Mouse (Mus musculus): ENCODE measurements around the gene Sh3pxd2a. TPM values are rescaled to one million over a fixed set of nuclear protein-coding genes. Genes with fewer than 3 reads are reported as not detected.

Gene Sh3pxd2a
- polyA plus RNA-seq, 1 experiment from 2014 or later: 3.9 TPM

- peak overlapping the region; percentile 86; the same call in 1 of the 2 replicates for H3K27ac ChIP-seq
- DNase-seq (ENCODE audit: low spot score): no peak
- WGBS: 67% methylated on average over 10 of the region's 10 CpGs
Observed at GRCm38 (mm10) chr19:47385971-47386370, 78.2 kb downstream of the Sh3pxd2a start.

GRCm38 (mm10) chr19:47384639-47385038 lies 79.6 kb downstream of the Sh3pxd2a start:
- Histone ChIP-seq H3K4me1 (peaks cover 57% of the 10 kb centered on the region), H3K27ac (peak overlapping the region; percentile 86), H3K9me3 (no peaks in the 10 kb centered on the region), H3K36me3 (no peaks in the 10 kb centered on the region), H3K4me3 (no peak overlapping the region), H3K27me3 (ENCODE audit: insufficient read depth, poor library complexity, severe bottlenecking) (no peaks in the 10 kb centered on the region)
- WGBS: 84% methylated on average over 3 of the region's 3 CpGs
- no peak for DNase-seq (ENCODE audit: low spot score)

More at GRCm38 (mm10) chr19:47385971-47386370, 78.2 kb downstream of the Sh3pxd2a start:
- peaks cover 2% of the 10 kb centered on the region; the same call in 1 of the 2 replicates for H3K36me3 ChIP-seq
- no peak overlapping the region for H3K4me3 ChIP-seq
- H3K27me3 ChIP-seq (ENCODE audit: insufficient read depth, poor library complexity, severe bottlenecking): no peaks in the 10 kb centered on the region
- H3K9me3 ChIP-seq: no peaks in the 10 kb centered on the region
- H3K4me1 ChIP-seq: peaks cover 58% of the 10 kb centered on the region

GRCm38 (mm10) chr19:47384036-47384435 lies 80.2 kb downstream of the Sh3pxd2a start:
- Histone ChIP-seq H3K4me1 (peaks cover 63% of the 10 kb centered on the region), H3K4me3 (no peak overlapping the region), H3K9me3 (no peaks in the 10 kb centered on the region), H3K36me3 (0 out of 2 replicates have a peak, but pooled peaks cover 2% of the 10 kb centered on the region), H3K27ac (peak overlapping the region; percentile 86), H3K27me3 (ENCODE audit: insufficient read depth, poor library complexity, severe bottlenecking) (no peaks in the 10 kb centered on the region)
- DNase-seq (ENCODE audit: low spot score): no peak
- 80% methylated on average over 12 of the region's 12 CpGs for WGBS

DNA sequence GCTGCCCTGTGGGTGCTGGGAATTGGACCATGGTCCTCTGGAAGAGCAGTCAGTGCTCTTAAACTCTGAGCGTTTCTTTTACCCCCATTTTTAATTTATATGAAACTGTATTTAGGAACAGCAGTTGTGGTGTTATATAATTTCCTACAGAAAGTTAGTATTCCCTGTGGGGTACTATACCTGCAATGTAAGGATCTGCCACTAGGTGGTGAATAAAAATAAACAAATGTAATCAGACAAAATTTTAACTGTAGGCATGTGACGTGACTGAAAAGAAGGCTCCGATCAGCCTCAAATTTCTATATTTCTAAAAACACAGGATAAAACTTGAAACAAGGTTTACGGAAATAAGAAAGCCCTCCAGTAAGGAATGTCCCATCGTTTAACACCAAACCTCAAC lies 81.9 kb downstream of the Sh3pxd2a start:
- Histone ChIP-seq H3K27ac (no peak overlapping the region), H3K4me3 (no peak overlapping the region), H3K27me3 (ENCODE audit: insufficient read depth, poor library complexity, severe bottlenecking) (no peaks in the 10 kb centered on the region), H3K36me3 (0 out of 2 replicates have a peak, but pooled peaks cover 2% of the 10 kb centered on the region), H3K4me1 (peaks cover 55% of the 10 kb centered on the region), H3K9me3 (no peaks in the 10 kb centered on the region)
- no peak for DNase-seq (ENCODE audit: low spot score)
- WGBS: 84% methylated on average over 5 of the region's 5 CpGs

DNA sequence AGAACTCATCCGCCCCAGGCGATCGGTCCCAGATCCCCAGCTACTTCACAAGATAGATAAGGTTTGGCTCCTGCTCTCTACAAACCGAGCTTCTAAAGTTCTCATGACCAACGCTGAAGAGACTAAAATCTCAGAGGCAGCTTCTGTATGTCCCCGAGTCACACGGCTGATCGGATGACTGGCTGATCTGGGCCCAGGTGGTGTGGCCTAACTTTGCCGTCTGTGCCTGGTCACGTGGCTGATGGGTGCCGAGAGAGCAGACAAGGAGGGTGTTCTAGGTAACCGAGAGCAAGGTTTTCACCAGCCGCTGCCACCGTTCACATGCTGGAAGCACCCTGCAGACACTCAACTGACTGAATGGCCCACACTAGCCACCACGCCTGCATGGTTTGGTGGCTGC lies 83.2 kb downstream of the Sh3pxd2a start:
- 79% methylated on average over 15 of the region's 15 CpGs for WGBS
- H3K27me3 ChIP-seq (ENCODE audit: insufficient read depth, poor library complexity, severe bottlenecking): no peaks in the 10 kb centered on the region
- H3K4me1 ChIP-seq: peaks cover 47% of the 10 kb centered on the region
- DNase-seq (ENCODE audit: low spot score): no peak
- H3K4me3 ChIP-seq: no peak overlapping the region
- H3K9me3 ChIP-seq: no peaks in the 10 kb centered on the region
- H3K36me3 ChIP-seq: 0 out of 2 replicates have a peak, but pooled peaks cover 2% of the 10 kb centered on the region
- no peak overlapping the region; the same call in 1 of the 2 replicates for H3K27ac ChIP-seq

GRCm38 (mm10) chr19:47379141-47379540 lies 85.1 kb downstream of the Sh3pxd2a start:
- H3K27me3 ChIP-seq (ENCODE audit: insufficient read depth, poor library complexity, severe bottlenecking): no peaks in the 10 kb centered on the region
- 67% methylated on average over 5 of the region's 5 CpGs for WGBS
- peaks cover 40% of the 10 kb centered on the region for H3K4me1 ChIP-seq
- peak; percentile 94 for DNase-seq (ENCODE audit: low spot score)
- H3K9me3 ChIP-seq: no peaks in the 10 kb centered on the region
- no peak overlapping the region for H3K4me3 ChIP-seq
- H3K27ac ChIP-seq: peak overlapping the region; percentile 77
- 0 out of 2 replicates have a peak, but pooled peaks cover 2% of the 10 kb centered on the region for H3K36me3 ChIP-seq

- DNase-seq (ENCODE audit: low spot score): no peak
- WGBS: 89% methylated on average over 8 of the region's 8 CpGs
- no peak overlapping the region for H3K27ac ChIP-seq
- peaks cover 16% of the 10 kb centered on the region for H3K36me3 ChIP-seq
- H3K4me3 ChIP-seq: no peak overlapping the region
- H3K27me3 ChIP-seq (ENCODE audit: insufficient read depth, poor library complexity, severe bottlenecking): no peaks in the 10 kb centered on the region
- H3K9me3 ChIP-seq: no peaks in the 10 kb centered on the region
- H3K4me1 ChIP-seq: peaks cover 34% of the 10 kb centered on the region
Observed at GRCm38 (mm10) chr19:47374916-47375573, 89.2 kb downstream of the Sh3pxd2a start.

GRCm38 (mm10) chr19:47374440-47374839 lies 89.8 kb downstream of the Sh3pxd2a start:
- Histone ChIP-seq H3K9me3 (no peaks in the 10 kb centered on the region), H3K27ac (no peak overlapping the region), H3K4me1 (peaks cover 38% of the 10 kb centered on the region), H3K4me3 (no peak overlapping the region), H3K36me3 (peaks cover 16% of the 10 kb centered on the region), H3K27me3 (ENCODE audit: insufficient read depth, poor library complexity, severe bottlenecking) (no peaks in the 10 kb centered on the region)
- DNase-seq (ENCODE audit: low spot score): no peak
- 51% methylated on average over 4 of the region's 4 CpGs for WGBS

GRCm38 (mm10) chr19:47372044-47372443 lies 92.2 kb downstream of the Sh3pxd2a start:
- H3K4me3 ChIP-seq: no peak overlapping the region
- 77% methylated on average over 5 of the region's 5 CpGs for whole genome bisulfite sequencing
- no peaks in the 10 kb centered on the region for H3K9me3 ChIP-seq
- no peak overlapping the region for H3K27ac ChIP-seq
- H3K36me3 ChIP-seq: peaks cover 14% of the 10 kb centered on the region
- peaks cover 49% of the 10 kb centered on the region for H3K4me1 ChIP-seq
- no peaks in the 10 kb centered on the region for H3K27me3 ChIP-seq (ENCODE audit: insufficient read depth, poor library complexity, severe bottlenecking)
- no peak for DNase-seq (ENCODE audit: low spot score)

- Histone ChIP-seq H3K27ac (no peak overlapping the region), H3K27me3 (ENCODE audit: insufficient read depth, poor library complexity, severe bottlenecking) (no peaks in the 10 kb centered on the region), H3K4me1 (peaks cover 51% of the 10 kb centered on the region), H3K4me3 (no peak overlapping the region), H3K9me3 (no peaks in the 10 kb centered on the region), H3K36me3 (peaks cover 14% of the 10 kb centered on the region)
- 93% methylated on average over 11 of the region's 11 CpGs for WGBS
- DNase-seq (ENCODE audit: low spot score): no peak
Observed at GRCm38 (mm10) chr19:47371521-47371920, 92.7 kb downstream of the Sh3pxd2a start.

DNA sequence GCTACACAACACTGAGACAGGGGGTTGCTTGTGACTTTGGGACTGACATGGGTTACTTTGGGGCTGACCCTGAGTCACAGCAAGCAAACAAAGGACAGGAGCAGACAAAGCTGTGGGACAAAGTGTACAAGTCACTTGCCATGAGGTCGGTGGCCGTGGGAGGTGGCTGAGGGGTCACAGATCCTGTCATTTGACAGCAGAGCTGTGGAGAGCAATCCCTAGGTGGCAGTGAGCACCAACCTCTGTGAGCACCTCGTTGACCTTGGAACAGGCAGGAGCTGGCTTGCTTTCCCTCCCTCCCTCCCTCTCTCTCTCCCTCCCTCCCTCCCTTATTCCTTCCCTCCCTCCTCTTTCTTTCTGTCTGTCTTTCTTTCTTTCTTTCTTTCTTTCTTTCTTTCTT lies 95.2 kb downstream of the Sh3pxd2a start:
- no peaks in the 10 kb centered on the region for H3K27me3 ChIP-seq (ENCODE audit: insufficient read depth, poor library complexity, severe bottlenecking)
- no peak overlapping the region for H3K4me3 ChIP-seq
- peaks cover 30% of the 10 kb centered on the region for H3K36me3 ChIP-seq
- peaks cover 41% of the 10 kb centered on the region for H3K4me1 ChIP-seq
- WGBS: 49% methylated on average over 3 of the region's 3 CpGs
- DNase-seq (ENCODE audit: low spot score): no peak
- H3K27ac ChIP-seq: peak overlapping the region; percentile 77
- no peaks in the 10 kb centered on the region for H3K9me3 ChIP-seq

DNA sequence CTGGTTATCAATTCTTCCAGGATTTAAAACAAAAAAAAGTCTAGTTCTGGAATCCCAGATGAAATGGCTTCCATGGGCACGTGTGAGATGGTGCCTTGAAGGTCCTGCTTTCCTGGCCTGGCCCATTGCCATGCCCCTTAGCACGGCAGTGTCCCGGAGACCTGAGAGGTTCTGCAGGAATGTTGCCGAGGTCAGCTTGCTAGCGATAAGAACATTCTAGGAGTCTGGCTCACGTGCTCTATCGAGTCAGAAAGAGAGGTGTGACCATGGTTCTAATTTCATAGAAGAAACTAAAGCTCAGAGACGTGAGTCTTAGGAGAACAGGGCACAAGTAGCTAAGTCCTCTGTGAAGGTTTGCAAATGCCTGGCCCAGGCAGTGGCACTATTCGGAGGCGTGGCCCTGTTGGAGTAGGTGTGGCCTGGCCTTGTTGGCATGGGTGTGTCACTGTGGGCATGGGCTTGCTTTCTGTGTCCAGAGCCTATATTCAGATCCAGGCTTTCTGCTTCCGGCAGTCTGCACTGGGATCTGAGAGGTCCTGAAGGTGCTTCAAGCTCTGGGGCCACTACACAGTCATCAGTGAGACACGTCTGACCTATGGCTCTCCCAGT lies 96.8 kb downstream of the Sh3pxd2a start:
- H3K4me1 ChIP-seq: peaks cover 47% of the 10 kb centered on the region
- WGBS: 75% methylated on average over 12 of the region's 12 CpGs
- no peaks in the 10 kb centered on the region for H3K27me3 ChIP-seq (ENCODE audit: insufficient read depth, poor library complexity, severe bottlenecking)
- peak overlapping the region; percentile 8; the same call in 1 of the 2 replicates for H3K27ac ChIP-seq
- no peak overlapping the region for H3K4me3 ChIP-seq
- DNase-seq (ENCODE audit: low spot score): no peak
- no peaks in the 10 kb centered on the region for H3K9me3 ChIP-seq
- H3K36me3 ChIP-seq: peaks cover 43% of the 10 kb centered on the region

- no peak overlapping the region for H3K4me3 ChIP-seq
- H3K9me3 ChIP-seq: no peaks in the 10 kb centered on the region
- no peak overlapping the region for H3K27ac ChIP-seq
- peaks cover 47% of the 10 kb centered on the region for H3K4me1 ChIP-seq
- H3K36me3 ChIP-seq: peaks cover 49% of the 10 kb centered on the region
- WGBS: 87% methylated on average over 8 of the region's 8 CpGs
- DNase-seq (ENCODE audit: low spot score): no peak
- H3K27me3 ChIP-seq (ENCODE audit: insufficient read depth, poor library complexity, severe bottlenecking): no peaks in the 10 kb centered on the region
Observed at GRCm38 (mm10) chr19:47366576-47366975, 97.6 kb downstream of the Sh3pxd2a start.

Data from heart, embryonic 10.5 days (tissue).